Mouse (Mus musculus) heart, adult 2 months (tissue): ENCODE data around the gene Hspa12a. TPM values are rescaled to one million over a fixed set of nuclear protein-coding genes. Genes with fewer than 3 reads are reported as not detected.

Experiments
- DNase-seq, 2 experiments: peaks; one replicate each; pipeline ENCODE4 v3.0.0; 2021
- H3K27ac ChIP-seq: fragments of 200-600 bp; 2 replicates; pipeline ENCODE4 v1.8.1; 2022
- H3K27me3 ChIP-seq: fragments of 200-500 bp; 2 replicates; pipeline ENCODE4 v1.6.1; 2012; ENCODE audit warnings: mild to moderate bottlenecking, low read length, inconsistent platforms, mixed read lengths; ENCODE audit not compliant: control insufficient read depth, insufficient read depth
- H3K36me3 ChIP-seq: fragments of 200-500 bp; 2 replicates; pipeline ENCODE4 v1.6.1; 2012; ENCODE audit warnings: low read length, inconsistent platforms; ENCODE audit not compliant: control insufficient read depth, insufficient read depth
- H3K4me1 ChIP-seq: fragments of 200-500 bp; 2 replicates; pipeline ENCODE4 v1.6.1; 2011; ENCODE audit warnings: low read length; ENCODE audit not compliant: control insufficient read depth, insufficient read depth
- H3K4me3 ChIP-seq: fragments of 200-600 bp; 2 replicates; pipeline ENCODE4 v1.8.1; 2022
- H3K79me2 ChIP-seq: fragments of 200-500 bp; replicated peaks from 2 replicates; pipeline ENCODE4 v1.6.1; 2012; ENCODE audit warnings: mild to moderate bottlenecking, inconsistent platforms, low read length, moderate library complexity, mixed read lengths; ENCODE audit not compliant: control insufficient read depth, insufficient read depth
- H3K9ac ChIP-seq: fragments of 200-500 bp; 2 replicates; pipeline ENCODE4 v1.6.1; 2012; ENCODE audit warnings: low read depth, mild to moderate bottlenecking, control low read depth, inconsistent platforms, low read length, mixed read lengths
- CTCF ChIP-seq: fragments of 200-600 bp; IDR thresholded peaks from 2 replicates; pipeline ENCODE4 v1.8.1; 2022; ENCODE audit warnings: antibody characterized with exemption, mild to moderate bottlenecking, moderate library complexity
- EP300 ChIP-seq: fragments of 200-500 bp; IDR thresholded peaks from 2 replicates; pipeline ENCODE4 v1.6.1; 2011; ENCODE audit warnings: low read depth, low read length, control low read depth; ENCODE audit not compliant: insufficient read depth
- POLR2A ChIP-seq: fragments of 200-500 bp; IDR thresholded peaks from 2 replicates; pipeline ENCODE4 v1.6.1; 2011; ENCODE audit warnings: mild to moderate bottlenecking, low read depth, low read length, control low read depth; ENCODE audit not compliant: insufficient read depth
- WGBS: fragments of 180-500 bp; shearing (Covaris S2); methylation state at CpG from one replicate; pipeline ENCODE4 v1.1.7; 2018; 5-methylcytosine and 5-hydroxymethylcytosine counted together
- intact Hi-C: fragments of 180-260 bp; cut with DNase I; formaldehyde crosslinking; loops from one replicate; pipeline ENCODE4 v1.15.1; 2025
- microRNA-seq, 2 experiments: library from miRNA; unstranded; fragments of <30 nt; microRNA quantifications; one replicate each; pipeline ENCODE4 v1.2.0; 2021
- polyA plus RNA-seq: library from polyadenylated mRNA; depleted of rRNA; stranded (reverse); fragments of >200 nt; gene quantifications from 2 replicates; pipeline ENCODE4 v1.2.3, GENCODE M21; 2012; rRNA removed
- total RNA-seq, 2 experiments: library from RNA; stranded (reverse); gene quantifications; 2 replicates each; pipeline ENCODE4 v1.2.3; 2021

The Hspa12a gene
- total and polyA plus RNA-seq, 3 experiments, result 12.2 to 17.7 (median 14.7) TPM

GRCm38 (mm10) chr19:58758871-58759270 lies 184.6 kb downstream of the Hspa12a start:
- no peak overlapping the region for H3K27ac ChIP-seq
- TF ChIP-seq EP300 (no peak), POLR2A (no peak), CTCF (no peak)
- WGBS, result 88% methylated on average over 4 of the region's 4 CpGs
- H3K27me3 ChIP-seq, result no peaks in the 10 kb centered on the region
- no peaks in the 10 kb centered on the region for H3K36me3 ChIP-seq
- DNase-seq, result no peak
- H3K79me2 ChIP-seq, result no peaks in the 10 kb centered on the region
- no peak overlapping the region for H3K4me3 ChIP-seq
- no peak overlapping the region for H3K9ac ChIP-seq
- H3K4me1 ChIP-seq, result no peaks in the 10 kb centered on the region
- intact Hi-C loops, result no loop called here

GRCm38 (mm10) chr19:58751504-58751903 lies 191.9 kb downstream of the Hspa12a start:
- no peak for TF ChIP-seq CTCF
- TF ChIP-seq EP300, result no peak
- no peak for TF ChIP-seq POLR2A
- H3K4me3 ChIP-seq, result no peak overlapping the region
- intact Hi-C loops, result no loop called here
- H3K27me3 ChIP-seq, result no peaks in the 10 kb centered on the region
- no peak overlapping the region for H3K9ac ChIP-seq
- no peak overlapping the region for H3K27ac ChIP-seq
- no peaks in the 10 kb centered on the region for H3K79me2 ChIP-seq
- no peaks in the 10 kb centered on the region for H3K4me1 ChIP-seq
- WGBS, result 50% methylated on average over 2 of the region's 2 CpGs
- no peaks in the 10 kb centered on the region for H3K36me3 ChIP-seq
- no peak for DNase-seq

GRCm38 (mm10) chr19:58750822-58751221 lies 192.6 kb downstream of the Hspa12a start:
- 67% methylated on average over 2 of the region's 2 CpGs for WGBS

GRCm38 (mm10) chr19:58747498-58748000 lies 195.9 kb downstream of the Hspa12a start:
- Histone ChIP-seq H3K4me1 (no peaks in the 10 kb centered on the region), H3K27me3 (no peaks in the 10 kb centered on the region), H3K27ac (no peak overlapping the region), H3K79me2 (no peaks in the 10 kb centered on the region), H3K9ac (no peak overlapping the region), H3K4me3 (no peak overlapping the region), H3K36me3 (no peaks in the 10 kb centered on the region)
- no peak for DNase-seq
- no peak for TF ChIP-seq CTCF
- no peak for TF ChIP-seq EP300
- no peak for TF ChIP-seq POLR2A
- intact Hi-C loops, result no loop called here
- 78% methylated on average over 9 of the region's 9 CpGs for WGBS

More at GRCm38 (mm10) chr19:58750822-58751221, 192.6 kb downstream of the Hspa12a start:
- H3K9ac ChIP-seq, result no peak overlapping the region
- H3K4me3 ChIP-seq, result no peak overlapping the region
- no peaks in the 10 kb centered on the region for H3K79me2 ChIP-seq
- no peak overlapping the region for H3K27ac ChIP-seq
- no peaks in the 10 kb centered on the region for H3K4me1 ChIP-seq
- H3K36me3 ChIP-seq, result no peaks in the 10 kb centered on the region
- DNase-seq, result no peak
- H3K27me3 ChIP-seq, result no peaks in the 10 kb centered on the region
- intact Hi-C loops, result no loop called here
- TF ChIP-seq EP300 (no peak), CTCF (no peak), POLR2A (no peak)

Small RNA genes lying within 50 kb of the gene (microRNA-seq; reads per million reads assigned to microRNA genes)
- 1.1 to 1.5 reads per million in 2 experiments for gene Mir3086

Other genes starting within 250 kb of the Hspa12a start
- not detected for gene Pnliprp1, start 214.8 kb downstream of the Hspa12a start, total RNA-seq
- 0.68 TPM in 1 of 2 replicates, not detected in the other for gene Pnliprp1, start 214.8 kb downstream of the Hspa12a start, polyA plus RNA-seq
- not detected for gene Pnliprp2, start 183.9 kb downstream of the Hspa12a start, total RNA-seq
- not detected in 2 replicates for gene Pnliprp2, start 183.9 kb downstream of the Hspa12a start, polyA plus RNA-seq
- gene 1700019N19Rik, start 149.2 kb downstream of the Hspa12a start, total RNA-seq, result not detected
- gene 1700019N19Rik, start 149.2 kb downstream of the Hspa12a start, polyA plus RNA-seq, result 0.29 TPM in 2 replicates
- gene Eno4, start 229 bp downstream of the Hspa12a start, total RNA-seq, result not detected
- gene Eno4, start 229 bp downstream of the Hspa12a start, polyA plus RNA-seq, result 0.27 TPM in 1 of 2 replicates, not detected in the other
- gene Shtn1, start 132.4 kb upstream of the Hspa12a start, total RNA-seq, result 1 to 10 TPM; 2.3 to 2.4 TPM
- 0.90 and 1.3 TPM in 2 replicates for gene Shtn1, start 132.4 kb upstream of the Hspa12a start, polyA plus RNA-seq
- gene Vax1, start 226.4 kb upstream of the Hspa12a start, total RNA-seq, result not detected
- not detected in 2 replicates for gene Vax1, start 226.4 kb upstream of the Hspa12a start, polyA plus RNA-seq